Mouse (Mus musculus) forebrain, postnatal 0 days (tissue): Measurements from ENCODE around the gene Tomm34. TPM values are rescaled to one million over a fixed set of nuclear protein-coding genes. Genes with fewer than 3 reads are reported as not detected.

ENCODE experiments used
- ATAC-seq: fragments of 200-750 bp; cut with Nextera tagmentation; 2 replicates; pipeline ENCODE4 v1.8.0; 2017; ENCODE audit warnings: mild to moderate bottlenecking, moderate library complexity
- DNase-seq: peaks from one replicate; pipeline ENCODE4 v3.0.0-alpha.2; 2015
- H3K27ac ChIP-seq: fragments of 300-500 bp; sonication (generic); 2 replicates; pipeline ENCODE4 v1.5.1; 2014; ENCODE audit warnings: low read depth, mild to moderate bottlenecking, antibody characterized with exemption, low read length, moderate library complexity, mixed read lengths
- H3K27me3 ChIP-seq: fragments of 300-500 bp; sonication (generic); 2 replicates; pipeline ENCODE4 v1.6.1; 2014; ENCODE audit warnings: mild to moderate bottlenecking, low read length, mixed read lengths; ENCODE audit not compliant: insufficient read depth
- H3K36me3 ChIP-seq: fragments of 300-500 bp; sonication (generic); 2 replicates; pipeline ENCODE4 v1.6.1; 2014; ENCODE audit warnings: mild to moderate bottlenecking, moderate library complexity; ENCODE audit not compliant: insufficient read depth
- H3K4me1 ChIP-seq: fragments of 300-500 bp; sonication (generic); 2 replicates; pipeline ENCODE4 v1.6.1; 2014; ENCODE audit warnings: antibody characterized with exemption; ENCODE audit not compliant: insufficient read depth
- H3K4me2 ChIP-seq: fragments of 300-500 bp; sonication (generic); 2 replicates; pipeline ENCODE4 v1.6.1; 2014; ENCODE audit warnings: low read depth, mild to moderate bottlenecking, moderate library complexity
- H3K4me3 ChIP-seq: fragments of 300-500 bp; sonication (generic); 2 replicates; pipeline ENCODE4 v1.5.1; 2014; ENCODE audit warnings: low read depth, low read length, mixed read lengths
- H3K9ac ChIP-seq: fragments of 300-500 bp; sonication (generic); 2 replicates; pipeline ENCODE4 v1.6.1; 2014; ENCODE audit warnings: mild to moderate bottlenecking
- H3K9me3 ChIP-seq: fragments of 300-500 bp; sonication (generic); 2 replicates; pipeline ENCODE4 v1.6.1; 2016; ENCODE audit warnings: low read length
- CTCF ChIP-seq: sonication (generic); IDR thresholded peaks from 2 replicates; pipeline ENCODE4 v1.5.1; 2016; ENCODE audit warnings: antibody characterized with exemption, control low read depth, low read depth
- WGBS: fragments of 180-500 bp; shearing (Covaris S2); extraction: QIAGEN DNeasy Blood & Tissue Kit; methylation state at CpG from one replicate; pipeline ENCODE4 v1.1.7; 2014; 5-methylcytosine and 5-hydroxymethylcytosine counted together
- polyA plus RNA-seq: library from polyadenylated mRNA; unstranded; fragments of >200 nt; fragmentation: Nextera tagmentation; extraction: Ambion mirVana; gene quantifications from 2 replicates; pipeline ENCODE4 v1.2.1, GENCODE M21; 2015
- total RNA-seq: library from RNA; depleted of rRNA; stranded (reverse); fragments of >200 nt; gene quantifications from 2 replicates; pipeline ENCODE4 v1.2.3, GENCODE M21; 2014; rRNA removed

Gene Tomm34
- total and polyA plus RNA-seq, 2 experiments from 2014 or later = 37.2 to 54.2 TPM

GRCm38 (mm10) chr2:164004503-164004902 lies 66.5 kb downstream of the Tomm34 start:
- no peaks in the 10 kb centered on the region for H3K9me3 ChIP-seq
- no peaks in the 10 kb centered on the region for H3K27me3 ChIP-seq
- ATAC-seq = no peak
- H3K9ac ChIP-seq = no peak overlapping the region
- no peak overlapping the region for H3K4me2 ChIP-seq
- H3K4me1 ChIP-seq = peaks cover 3% of the 10 kb centered on the region; the same call in 1 of the 2 replicates
- H3K4me3 ChIP-seq = no peak overlapping the region
- DNase-seq = no peak
- no peaks in the 10 kb centered on the region; the same call in 1 of the 2 replicates for H3K36me3 ChIP-seq
- WGBS = 84% methylated on average over 5 of the region's 5 CpGs
- TF ChIP-seq CTCF = no peak
- H3K27ac ChIP-seq = no peak overlapping the region

Other genes with a start within 250 kb of the Tomm34 start
- 0.19 TPM in 1 of 2 replicates, not detected in the other for gene Kcnk15, start 217.5 kb downstream of the Tomm34 start, total RNA-seq
- 0.15 TPM in 1 of 2 replicates, not detected in the other for gene Kcnk15, start 217.5 kb downstream of the Tomm34 start, polyA plus RNA-seq
- 53.8 and 59.1 TPM in 2 replicates for gene Rims4, start 152.5 kb downstream of the Tomm34 start, total RNA-seq
- gene Rims4, start 152.5 kb downstream of the Tomm34 start, polyA plus RNA-seq = 9.5 and 16.3 TPM in 2 replicates
- 161 and 171 TPM in 2 replicates for gene Ywhab, start 76.2 kb downstream of the Tomm34 start, total RNA-seq
- gene Ywhab, start 76.2 kb downstream of the Tomm34 start, polyA plus RNA-seq = 510 and 620 TPM in 2 replicates
- gene Pabpc1l, start 45.7 kb downstream of the Tomm34 start, total RNA-seq = 0.71 and 1.1 TPM in 2 replicates
- gene Pabpc1l, start 45.7 kb downstream of the Tomm34 start, polyA plus RNA-seq = 1.8 and 2.6 TPM in 2 replicates
- gene Stk4, start 847 bp downstream of the Tomm34 start, total RNA-seq = 33.5 and 36.1 TPM in 2 replicates
- 17.4 and 19.3 TPM in 2 replicates for gene Stk4, start 847 bp downstream of the Tomm34 start, polyA plus RNA-seq
- gene Kcns1, start 99.9 kb upstream of the Tomm34 start, total RNA-seq = 12.8 and 15.4 TPM in 2 replicates
- 2.4 and 3.5 TPM in 2 replicates for gene Kcns1, start 99.9 kb upstream of the Tomm34 start, polyA plus RNA-seq
- gene Wfdc5, start 111.6 kb upstream of the Tomm34 start, total RNA-seq = not detected in 2 replicates
- not detected in 2 replicates for gene Wfdc5, start 111.6 kb upstream of the Tomm34 start, polyA plus RNA-seq
- gene Wfdc12, start 119.4 kb upstream of the Tomm34 start, total RNA-seq = not detected in 2 replicates
- not detected in 2 replicates for gene Wfdc12, start 119.4 kb upstream of the Tomm34 start, polyA plus RNA-seq
- not detected in 2 replicates for gene Wfdc15a, start 129.0 kb upstream of the Tomm34 start, total RNA-seq
- gene Wfdc15a, start 129.0 kb upstream of the Tomm34 start, polyA plus RNA-seq = not detected in 2 replicates
- not detected in 2 replicates for gene Wfdc15b, start 150.5 kb upstream of the Tomm34 start, total RNA-seq
- not detected in 2 replicates for gene Wfdc15b, start 150.5 kb upstream of the Tomm34 start, polyA plus RNA-seq
- not detected in 2 replicates for gene Svs2, start 167.3 kb upstream of the Tomm34 start, total RNA-seq
- not detected in 2 replicates for gene Svs2, start 167.3 kb upstream of the Tomm34 start, polyA plus RNA-seq
- gene Svs3b, start 185.5 kb upstream of the Tomm34 start, total RNA-seq = not detected in 2 replicates
- not detected in 2 replicates for gene Svs3b, start 185.5 kb upstream of the Tomm34 start, polyA plus RNA-seq
- gene Svs4, start 207.3 kb upstream of the Tomm34 start, total RNA-seq = not detected in 2 replicates
- not detected in 2 replicates for gene Svs4, start 207.3 kb upstream of the Tomm34 start, polyA plus RNA-seq
- gene Svs3a, start 218.1 kb upstream of the Tomm34 start, total RNA-seq = not detected in 2 replicates
- not detected in 2 replicates for gene Svs3a, start 218.1 kb upstream of the Tomm34 start, polyA plus RNA-seq
- gene Svs6, start 245.6 kb upstream of the Tomm34 start, total RNA-seq = not detected in 2 replicates
- gene Svs6, start 245.6 kb upstream of the Tomm34 start, polyA plus RNA-seq = not detected in 2 replicates